Mouse (Mus musculus) MEL (cell line): Measurements from ENCODE around the gene Nectin4.

ENCODE experiments used
- CTCF ChIP-seq, 3 experiments: IDR thresholded peaks in 2 of 3; conservative IDR thresholded peaks in 1 of 3; 2 replicates each; pipeline ENCODE4 v1.5.1; 2011 to 2012; ENCODE audit warnings: low read length in 3 of 3, low read depth in 2 of 3, mild to moderate bottlenecking in 2 of 3, improper control_type of control experiment in 1 of 3, inconsistent platforms in 1 of 3, mixed read lengths in 1 of 3, moderate library complexity in 1 of 3; ENCODE audit not compliant: control insufficient read depth in 1 of 3, insufficient read depth in 1 of 3, poor library complexity in 1 of 3, severe bottlenecking in 1 of 3
- ELF1 ChIP-seq: IDR thresholded peaks from 2 replicates; pipeline ENCODE4 v1.6.1; 2014; ENCODE audit warnings: low read depth, mild to moderate bottlenecking, inconsistent platforms, low read length, improper control_type of control experiment, moderate library complexity
- EP300 ChIP-seq, 2 experiments: IDR thresholded peaks; 2 replicates each; pipeline ENCODE4 v1.6.1; 2011; ENCODE audit warnings: improper control_type of control experiment in 2 of 2, low read length in 2 of 2, low read depth in 1 of 2, mild to moderate bottlenecking in 1 of 2
- KAT2A ChIP-seq: conservative IDR thresholded peaks from 2 replicates; pipeline ENCODE4 v1.6.1; 2012; ENCODE audit warnings: low read depth, low read length, improper control_type of control experiment, inconsistent platforms
- MAFK ChIP-seq: IDR thresholded peaks from 2 replicates; pipeline ENCODE4 v1.6.1; 2011; ENCODE audit warnings: low read depth, mild to moderate bottlenecking, low read length, improper control_type of control experiment, borderline replicate concordance
- NELFE ChIP-seq: IDR thresholded peaks from 2 replicates; pipeline ENCODE4 v1.6.1; 2011; ENCODE audit warnings: low read depth, low read length, improper control_type of control experiment
- POLR2A ChIP-seq, 2 experiments: IDR thresholded peaks; 2 replicates each; pipeline ENCODE4 v1.6.1; 2011 to 2012; ENCODE audit warnings: low read length in 2 of 2, mild to moderate bottlenecking in 2 of 2, control low read depth in 1 of 2, improper control_type of control experiment in 1 of 2, low read depth in 1 of 2, moderate library complexity in 1 of 2; ENCODE audit not compliant: control insufficient read depth in 1 of 2, insufficient read depth in 1 of 2, poor library complexity in 1 of 2
- RAD21 ChIP-seq: IDR thresholded peaks from 2 replicates; pipeline ENCODE4 v1.6.1; 2011; ENCODE audit warnings: mild to moderate bottlenecking, low read depth, low read length, improper control_type of control experiment
- USF1 ChIP-seq: IDR thresholded peaks from 2 replicates; pipeline ENCODE4 v1.6.1; 2014; ENCODE audit warnings: low read depth, mild to moderate bottlenecking, inconsistent platforms, low read length, improper control_type of control experiment, moderate library complexity

- TF ChIP-seq POLR2A (IDR thresholded peaks at IDR 0.05; ENCODE audit: control insufficient read depth in 1 of 2, insufficient read depth in 1 of 2, low read depth in 1 of 2, low read length in 2 of 2, poor library complexity in 1 of 2), result no peak
- TF ChIP-seq ELF1, result no peak
- no peak for TF ChIP-seq MAFK
- no peak for TF ChIP-seq EP300 (IDR thresholded peaks at IDR 0.05; ENCODE audit: low read depth in 1 of 2, low read length in 2 of 2)
- TF ChIP-seq CTCF (IDR thresholded peaks at IDR 0.05 in 2 of 3, conservative IDR thresholded peaks at IDR 0.05 in 1 of 3; ENCODE audit: control insufficient read depth in 1 of 3, insufficient read depth in 1 of 3, low read depth in 2 of 3, low read length in 3 of 3, poor library complexity in 1 of 3, severe bottlenecking in 1 of 3), result no peak
- no peak for TF ChIP-seq RAD21
- TF ChIP-seq NELFE, result no peak
- no peak for TF ChIP-seq USF1
- no peak for TF ChIP-seq KAT2A
Measured at GRCm38 (mm10) chr1:171369845-171370556, at the start of gene Nectin4.
